Mouse (Mus musculus): ENCODE measurements around the gene Scube1. TPM values are rescaled to one million over a fixed set of nuclear protein-coding genes. Genes with fewer than 3 reads are reported as not detected.

The Scube1 gene
- polyA plus RNA-seq, 1 experiment from 2014 or later, result 14.5 TPM

DNA sequence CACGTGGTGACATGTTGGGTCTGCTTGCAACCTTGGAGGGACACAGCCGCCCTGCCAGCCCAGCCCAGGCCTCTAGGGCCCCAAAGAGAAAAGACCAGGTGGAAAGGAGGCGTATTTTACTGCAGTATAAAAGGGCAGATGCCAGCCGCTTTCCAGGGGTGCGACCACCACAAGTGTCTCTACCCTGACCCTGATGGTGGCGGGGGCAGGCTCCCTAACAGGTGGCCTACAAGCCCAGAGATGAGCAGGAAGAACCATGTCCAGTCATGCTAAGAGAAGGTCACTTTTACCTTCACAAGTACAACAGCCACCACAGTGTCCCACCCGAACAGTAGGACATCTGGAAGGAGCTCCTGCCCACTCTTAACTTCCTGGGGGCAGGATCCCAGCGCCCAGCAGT, 149.3 kb downstream of the Scube1 start:
- peaks cover 65% of the 10 kb centered on the region for H3K36me3 ChIP-seq
- 88% methylated on average over 8 of the region's 8 CpGs for WGBS

DNA sequence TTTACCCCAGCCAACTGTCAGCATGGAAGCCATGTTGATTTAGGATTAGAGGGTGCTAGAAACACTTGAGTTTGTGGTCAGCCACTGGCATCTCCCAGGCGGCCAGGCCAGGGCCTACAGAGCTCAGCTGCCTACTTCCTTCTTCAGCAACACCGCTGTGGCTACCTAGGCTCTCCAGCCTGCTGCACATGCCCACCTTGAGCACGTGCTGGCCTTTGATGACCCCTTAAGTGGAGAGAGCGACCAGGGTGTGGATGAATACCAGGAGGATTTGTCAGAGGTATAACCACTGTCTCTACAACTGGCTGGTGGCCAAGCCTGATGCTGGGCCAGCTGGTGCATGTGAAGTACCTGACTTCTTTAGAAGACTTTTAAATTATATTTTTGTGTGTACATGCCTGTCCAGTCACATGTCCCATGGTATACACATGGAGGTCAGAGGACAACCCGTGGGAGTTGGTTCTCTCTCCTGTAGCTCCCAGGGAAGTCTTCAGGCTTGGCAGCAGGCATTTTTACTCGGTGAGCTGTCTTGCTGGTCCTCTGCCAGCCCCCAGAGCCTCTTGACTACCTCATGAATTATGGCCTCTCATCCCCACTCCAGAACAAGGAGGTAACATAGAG, 150.0 kb downstream of the Scube1 start:
- Histone ChIP-seq H3K36me3 (peaks cover 58% of the 10 kb centered on the region), H3K9me3 (replicated peaks) (no peaks in the 10 kb centered on the region), H3K9ac (no peak overlapping the region), H3K27me3 (no peaks in the 10 kb centered on the region), H3K4me1 (no peaks in the 10 kb centered on the region), H3K4me3 (replicated peaks) (no peak overlapping the region), H3K4me2 (replicated peaks) (no peak overlapping the region), H3K27ac (replicated peaks) (no peak overlapping the region)
- ATAC-seq (ENCODE audit: insufficient number of reproducible peaks, low FRiP score, low TSS enrichment, low read depth), result no peak
- WGBS, result 77% methylated on average over 6 of the region's 6 CpGs

More for the DNA sequence above, 149.3 kb downstream of the Scube1 start:
- no peaks in the 10 kb centered on the region for H3K9me3 ChIP-seq (replicated peaks)
- no peak overlapping the region for H3K4me3 ChIP-seq (replicated peaks)
- H3K27ac ChIP-seq (replicated peaks), result no peak overlapping the region
- H3K4me2 ChIP-seq (replicated peaks), result no peak overlapping the region
- no peak for ATAC-seq (ENCODE audit: insufficient number of reproducible peaks, low FRiP score, low TSS enrichment, low read depth)
- no peaks in the 10 kb centered on the region for H3K4me1 ChIP-seq
- no peak overlapping the region for H3K9ac ChIP-seq
- H3K27me3 ChIP-seq, result no peaks in the 10 kb centered on the region

DNA sequence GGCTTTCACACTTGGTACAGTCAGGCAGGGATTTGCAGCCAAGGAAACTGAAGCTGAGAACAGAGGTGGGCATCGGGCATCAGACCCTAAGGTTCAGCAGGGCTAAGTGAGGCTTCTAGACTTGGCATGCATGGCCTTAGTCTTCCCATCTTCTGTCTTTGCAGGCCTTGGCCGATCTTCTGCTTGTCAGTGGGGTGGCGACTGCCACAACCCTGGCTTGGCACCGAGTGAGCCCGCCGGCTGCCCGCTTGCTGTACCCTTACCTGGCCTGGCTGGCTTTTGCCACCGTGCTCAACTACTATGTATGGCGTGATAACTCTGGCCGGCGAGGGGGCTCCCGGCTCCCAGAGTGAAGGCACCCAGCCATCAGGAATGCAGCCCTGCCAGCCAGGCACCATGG, 151.2 kb downstream of the Scube1 start:
- Histone ChIP-seq H3K4me1 (no peaks in the 10 kb centered on the region), H3K27me3 (no peaks in the 10 kb centered on the region), H3K9ac (no peak overlapping the region), H3K4me2 (replicated peaks) (no peak overlapping the region), H3K27ac (replicated peaks) (no peak overlapping the region), H3K4me3 (replicated peaks) (no peak overlapping the region), H3K9me3 (replicated peaks) (no peaks in the 10 kb centered on the region), H3K36me3 (peaks cover 47% of the 10 kb centered on the region)
- ATAC-seq (ENCODE audit: insufficient number of reproducible peaks, low FRiP score, low TSS enrichment, low read depth), result no peak
- 95% methylated on average over 12 of the region's 12 CpGs for WGBS

GRCm38 (mm10) chr15:83572132-83572531, 152.7 kb downstream of the Scube1 start:
- no peaks in the 10 kb centered on the region for H3K9me3 ChIP-seq (replicated peaks)
- no peak overlapping the region for H3K27ac ChIP-seq (replicated peaks)
- no peak overlapping the region for H3K4me3 ChIP-seq (replicated peaks)
- ATAC-seq (ENCODE audit: insufficient number of reproducible peaks, low FRiP score, low TSS enrichment, low read depth), result no peak
- H3K36me3 ChIP-seq, result peaks cover 33% of the 10 kb centered on the region
- no peak overlapping the region for H3K9ac ChIP-seq
- WGBS, result 82% methylated on average over 4 of the region's 4 CpGs
- H3K4me2 ChIP-seq (replicated peaks), result no peak overlapping the region
- H3K4me1 ChIP-seq, result no peaks in the 10 kb centered on the region
- H3K27me3 ChIP-seq, result no peaks in the 10 kb centered on the region

GRCm38 (mm10) chr15:83571636-83572035, 153.2 kb downstream of the Scube1 start:
- Histone ChIP-seq H3K4me1 (no peaks in the 10 kb centered on the region), H3K36me3 (peaks cover 28% of the 10 kb centered on the region), H3K27me3 (no peaks in the 10 kb centered on the region), H3K4me3 (replicated peaks) (no peak overlapping the region), H3K4me2 (replicated peaks) (no peak overlapping the region), H3K9me3 (replicated peaks) (no peaks in the 10 kb centered on the region), H3K9ac (no peak overlapping the region), H3K27ac (replicated peaks) (no peak overlapping the region)
- no peak for ATAC-seq (ENCODE audit: insufficient number of reproducible peaks, low FRiP score, low TSS enrichment, low read depth)
- 81% methylated on average over 5 of the region's 5 CpGs for WGBS

DNA sequence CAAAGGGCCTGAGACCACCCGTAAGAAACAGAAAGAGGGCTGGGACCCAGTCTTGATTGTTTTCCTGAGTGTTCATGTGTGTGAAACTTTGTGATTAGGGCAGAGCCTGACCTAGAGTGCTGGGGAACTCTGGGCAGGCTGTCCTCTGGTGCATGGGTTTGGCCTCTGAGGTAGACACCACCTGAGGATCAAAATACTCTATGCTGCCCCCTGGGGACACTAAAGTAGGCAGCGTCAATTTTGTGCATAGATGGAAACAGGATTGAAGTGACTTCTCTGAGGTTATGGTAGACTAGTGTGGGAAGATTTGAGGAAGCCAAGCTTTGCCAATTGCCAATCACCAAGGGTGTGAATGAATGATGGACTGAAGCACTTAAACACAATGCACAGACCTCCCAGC, 154.2 kb downstream of the Scube1 start:
- Histone ChIP-seq H3K4me2 (replicated peaks) (no peak overlapping the region), H3K27ac (replicated peaks) (no peak overlapping the region), H3K9ac (no peak overlapping the region), H3K9me3 (replicated peaks) (no peaks in the 10 kb centered on the region), H3K4me1 (no peaks in the 10 kb centered on the region), H3K4me3 (replicated peaks) (no peak overlapping the region), H3K27me3 (no peaks in the 10 kb centered on the region), H3K36me3 (peaks cover 18% of the 10 kb centered on the region; the same call in 1 of the 2 replicates)
- no peak for ATAC-seq (ENCODE audit: insufficient number of reproducible peaks, low FRiP score, low TSS enrichment, low read depth)
- WGBS, result 50% methylated on average over 2 of the region's 2 CpGs

DNA sequence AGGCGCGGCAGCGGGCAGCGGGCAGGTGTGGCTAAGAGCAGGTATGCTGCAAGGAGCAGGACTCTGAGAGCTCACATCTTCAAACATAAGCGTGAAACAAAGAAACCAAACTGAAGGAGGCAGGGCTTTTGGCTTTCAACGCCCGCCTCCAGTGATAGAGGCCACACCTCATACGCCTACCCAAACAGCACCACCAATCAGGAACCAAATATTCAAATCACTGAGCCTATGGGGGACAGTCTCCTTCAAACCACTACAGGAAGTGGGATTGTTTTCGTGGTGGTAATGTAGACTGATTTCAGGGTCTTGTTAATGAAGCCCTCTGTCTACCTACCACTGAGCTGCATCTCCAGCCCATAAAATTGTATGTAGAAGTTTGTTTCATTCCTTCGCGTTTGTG, 155.1 kb downstream of the Scube1 start:
- Histone ChIP-seq H3K9ac (no peak overlapping the region), H3K4me3 (replicated peaks) (no peak overlapping the region), H3K36me3 (peaks cover 8% of the 10 kb centered on the region; the same call in 1 of the 2 replicates), H3K27ac (replicated peaks) (no peak overlapping the region), H3K4me2 (replicated peaks) (no peak overlapping the region), H3K4me1 (no peaks in the 10 kb centered on the region), H3K27me3 (no peaks in the 10 kb centered on the region), H3K9me3 (replicated peaks) (no peaks in the 10 kb centered on the region)
- 55% methylated on average over 11 of the region's 11 CpGs for WGBS
- no peak for ATAC-seq (ENCODE audit: insufficient number of reproducible peaks, low FRiP score, low TSS enrichment, low read depth)

DNA sequence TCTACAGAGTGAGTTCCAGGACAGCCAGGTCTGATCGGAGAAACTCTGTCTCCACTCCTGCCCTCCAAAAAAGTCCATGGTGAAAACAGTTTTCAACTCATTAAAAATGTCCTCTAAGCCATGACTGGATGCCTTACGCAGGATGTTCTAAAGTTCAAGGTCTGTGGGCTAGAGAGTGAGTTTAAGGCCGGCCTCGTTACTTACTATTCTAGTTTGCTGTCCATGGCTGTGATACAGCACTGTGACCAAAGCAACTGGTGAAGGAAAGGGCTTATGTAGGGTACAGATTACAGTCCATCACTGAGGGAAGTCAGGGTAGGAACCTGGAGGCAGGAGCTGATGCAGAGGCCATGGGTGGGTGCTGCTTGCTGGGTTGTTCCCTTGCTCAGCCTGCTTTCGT, 156.3 kb downstream of the Scube1 start:
- peaks cover 10% of the 10 kb centered on the region for H3K4me1 ChIP-seq
- no peaks in the 10 kb centered on the region for H3K36me3 ChIP-seq
- no peak overlapping the region for H3K4me3 ChIP-seq (replicated peaks)
- H3K9me3 ChIP-seq (replicated peaks), result no peaks in the 10 kb centered on the region
- H3K9ac ChIP-seq, result no peak overlapping the region
- H3K27me3 ChIP-seq, result no peaks in the 10 kb centered on the region
- no peak overlapping the region for H3K27ac ChIP-seq (replicated peaks)
- WGBS, result 96% methylated on average over 5 of the region's 5 CpGs
- H3K4me2 ChIP-seq (replicated peaks), result no peak overlapping the region
- ATAC-seq (ENCODE audit: insufficient number of reproducible peaks, low FRiP score, low TSS enrichment, low read depth), result no peak

DNA sequence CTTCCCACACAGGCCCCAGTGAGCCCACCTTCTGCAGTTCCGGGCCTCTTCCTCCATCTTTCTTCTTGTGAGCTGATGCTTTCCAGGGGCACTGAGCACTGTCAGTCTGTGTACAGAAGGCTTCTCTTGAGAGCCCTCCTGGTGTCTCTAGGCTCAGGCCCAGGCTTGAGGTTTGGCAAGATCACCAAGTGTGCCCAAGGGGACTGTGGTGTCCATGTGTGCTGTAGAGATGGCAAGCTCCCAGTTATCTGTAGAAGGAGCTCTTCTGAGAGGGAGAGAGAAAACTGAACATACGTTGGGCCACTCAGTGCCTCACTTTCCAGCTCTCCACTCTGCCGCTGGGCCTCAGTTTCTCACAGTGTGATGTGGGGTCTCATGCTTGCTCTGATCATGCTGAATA, 157.1 kb downstream of the Scube1 start:
- Histone ChIP-seq H3K4me3 (replicated peaks) (no peak overlapping the region), H3K4me2 (replicated peaks) (no peak overlapping the region), H3K36me3 (no peaks in the 10 kb centered on the region), H3K27me3 (no peaks in the 10 kb centered on the region), H3K9ac (no peak overlapping the region), H3K27ac (replicated peaks) (no peak overlapping the region), H3K4me1 (peaks cover 19% of the 10 kb centered on the region), H3K9me3 (replicated peaks) (no peaks in the 10 kb centered on the region)
- 80% methylated on average over 3 of the region's 3 CpGs for WGBS
- no peak for ATAC-seq (ENCODE audit: insufficient number of reproducible peaks, low FRiP score, low TSS enrichment, low read depth)

DNA sequence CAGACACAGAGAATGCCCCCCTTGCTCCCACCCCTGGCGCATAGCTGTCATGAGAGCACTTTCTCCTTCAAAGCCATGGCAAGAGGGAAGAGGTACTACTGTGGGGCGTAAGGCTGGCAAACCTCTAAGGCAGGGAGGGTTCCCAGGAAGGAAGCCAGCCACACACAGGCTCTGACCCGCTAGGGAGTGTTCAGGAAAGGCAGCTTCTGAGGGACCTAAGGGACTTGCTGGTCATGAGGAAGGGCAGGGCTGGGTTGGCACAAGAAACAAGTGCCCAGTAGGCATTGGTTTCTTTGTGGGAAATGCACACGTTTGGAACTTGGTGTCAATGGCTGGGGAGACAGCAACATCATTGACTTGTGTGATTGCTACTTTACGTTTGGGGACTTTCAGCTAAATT, 158.8 kb downstream of the Scube1 start:
- Histone ChIP-seq H3K27me3 (no peaks in the 10 kb centered on the region), H3K9me3 (replicated peaks) (no peaks in the 10 kb centered on the region), H3K9ac (no peak overlapping the region), H3K4me1 (peaks cover 22% of the 10 kb centered on the region), H3K36me3 (no peaks in the 10 kb centered on the region), H3K4me3 (replicated peaks) (no peak overlapping the region), H3K4me2 (replicated peaks) (no peak overlapping the region), H3K27ac (replicated peaks) (no peak overlapping the region)
- WGBS, result 69% methylated on average over 5 of the region's 5 CpGs
- ATAC-seq (ENCODE audit: insufficient number of reproducible peaks, low FRiP score, low TSS enrichment, low read depth), result no peak

DNA sequence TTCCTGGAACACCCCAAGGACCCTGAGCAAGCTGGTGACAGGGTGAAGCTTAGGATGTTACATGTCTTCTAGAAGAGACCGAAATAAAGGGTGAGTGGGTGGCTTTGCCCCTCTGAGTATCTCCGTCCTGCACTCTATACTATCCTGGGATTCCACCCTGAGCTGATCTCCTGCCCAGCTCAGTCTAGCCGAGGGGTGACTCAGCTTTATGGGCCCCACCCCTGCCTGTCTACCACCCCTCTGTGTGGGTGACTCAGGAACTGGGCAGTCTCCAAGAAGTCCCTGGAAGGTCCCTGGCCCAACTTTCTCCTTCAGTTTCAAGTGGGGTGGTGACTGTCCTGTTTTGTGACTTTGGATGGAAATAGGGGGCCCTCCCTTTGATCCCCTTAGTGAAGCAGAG, 159.4 kb downstream of the Scube1 start:
- no peaks in the 10 kb centered on the region for H3K9me3 ChIP-seq (replicated peaks)
- H3K4me3 ChIP-seq (replicated peaks), result no peak overlapping the region
- H3K36me3 ChIP-seq, result no peaks in the 10 kb centered on the region
- H3K4me1 ChIP-seq, result peaks cover 22% of the 10 kb centered on the region
- no peaks in the 10 kb centered on the region for H3K27me3 ChIP-seq
- H3K4me2 ChIP-seq (replicated peaks), result no peak overlapping the region
- no peak overlapping the region for H3K27ac ChIP-seq (replicated peaks)
- ATAC-seq (ENCODE audit: insufficient number of reproducible peaks, low FRiP score, low TSS enrichment, low read depth), result no peak
- 88% methylated on average over 3 of the region's 3 CpGs for WGBS
- H3K9ac ChIP-seq, result no peak overlapping the region

- peak overlapping the region; percentile 95 for H3K4me2 ChIP-seq (replicated peaks)
- 3% methylated on average over 27 of the region's 27 CpGs for WGBS
- peak overlapping the region; percentile 47 for H3K4me3 ChIP-seq (replicated peaks)
- no peaks in the 10 kb centered on the region for H3K9me3 ChIP-seq (replicated peaks)
- no peaks in the 10 kb centered on the region for H3K27me3 ChIP-seq
- H3K9ac ChIP-seq, result peak overlapping the region; percentile 46
- H3K4me1 ChIP-seq, result peaks cover 22% of the 10 kb centered on the region
- H3K27ac ChIP-seq (replicated peaks), result peak overlapping the region; percentile 71
- no peaks in the 10 kb centered on the region for H3K36me3 ChIP-seq
- ATAC-seq (ENCODE audit: insufficient number of reproducible peaks, low FRiP score, low TSS enrichment, low read depth), result no peak
These were observed 160.8 kb downstream of the Scube1 start for GRCm38 (mm10) chr15:83563857-83564651.

Data from embryonic facial prominence, embryonic 15.5 days (tissue).